Mouse (Mus musculus) embryonic fibroblast, embryonic 13.5 days (primary cell): Measurements from ENCODE around the gene Pdcd1.

Source experiments
- CTCF ChIP-seq: IDR thresholded peaks from 2 replicates; pipeline ENCODE4 v1.5.1; 2011; ENCODE audit warnings: mild to moderate bottlenecking, control low read depth, low read length, moderate library complexity, borderline replicate concordance; ENCODE audit not compliant: insufficient read depth
- POLR2A ChIP-seq: IDR thresholded peaks from 2 replicates; pipeline ENCODE4 v1.6.1; 2011; ENCODE audit warnings: low read depth, mild to moderate bottlenecking, control low read depth, low read length, moderate library complexity

DNA sequence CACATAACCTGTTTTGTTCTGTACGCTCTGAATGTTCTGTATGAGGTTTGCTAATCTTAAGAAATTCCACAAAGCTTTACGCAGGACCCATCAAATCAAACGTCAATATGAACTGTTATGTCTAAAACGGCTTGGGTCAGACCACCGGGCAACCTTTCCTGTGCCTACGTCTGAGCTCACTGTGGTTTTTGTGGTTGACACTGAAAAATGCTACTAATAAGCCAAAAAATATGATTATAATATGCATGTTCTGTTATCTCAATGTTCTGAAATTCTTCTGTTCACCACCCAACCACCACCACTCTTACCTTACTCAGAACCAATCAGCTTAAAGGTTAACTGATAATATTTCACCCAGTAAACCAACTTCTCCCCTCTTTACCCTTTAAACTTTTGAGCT, 22.4 kb upstream of the Pdcd1 start:
- no peak for TF ChIP-seq POLR2A
- no peak for TF ChIP-seq CTCF
